Mouse (Mus musculus) layer of hippocampus, adult 9-10 months (tissue): ENCODE results near the gene Slc24a4.
A peak's percentile ranks its signal among the peaks of the same experiment; 100 is the strongest.
"Not testable (repeated sequence)": the region's sequence is repeated elsewhere in the genome, so short reads cannot be mapped to it uniquely, and the experiment has no call there.

Source experiments
- DNase-seq: peaks from one replicate; pipeline ENCODE4 v3.0.0; 2022; ENCODE audit warnings: low spot score

Slc24a4 gene

GRCm38 (mm10) chr12:102251070-102251469 lies 122.5 kb downstream of the Slc24a4 start:
- DNase-seq, result peak; percentile 40

DNA sequence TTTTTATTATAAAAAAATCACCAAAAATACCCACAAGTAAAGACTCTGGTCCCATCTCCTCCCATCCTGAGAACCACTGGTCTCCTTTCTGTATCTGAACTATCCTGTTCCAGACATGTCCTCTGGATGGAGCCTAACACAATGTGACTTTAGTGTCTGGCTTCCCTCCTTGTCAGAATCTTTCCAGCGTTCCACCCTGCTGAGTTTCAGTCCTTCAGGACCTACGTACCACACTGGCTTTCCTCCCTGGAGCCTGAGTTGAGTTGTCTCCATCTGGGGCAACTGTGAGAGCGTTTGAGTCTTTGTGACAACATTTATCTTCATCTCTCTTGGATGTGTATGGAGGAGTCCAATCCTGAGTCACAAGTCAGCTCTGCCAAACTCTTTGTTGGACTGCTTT lies 123.5 kb downstream of the Slc24a4 start:
- DNase-seq, result no peak

- no peak for DNase-seq
Measured at GRCm38 (mm10) chr12:102252525-102252924, 124.0 kb downstream of the Slc24a4 start.

DNA sequence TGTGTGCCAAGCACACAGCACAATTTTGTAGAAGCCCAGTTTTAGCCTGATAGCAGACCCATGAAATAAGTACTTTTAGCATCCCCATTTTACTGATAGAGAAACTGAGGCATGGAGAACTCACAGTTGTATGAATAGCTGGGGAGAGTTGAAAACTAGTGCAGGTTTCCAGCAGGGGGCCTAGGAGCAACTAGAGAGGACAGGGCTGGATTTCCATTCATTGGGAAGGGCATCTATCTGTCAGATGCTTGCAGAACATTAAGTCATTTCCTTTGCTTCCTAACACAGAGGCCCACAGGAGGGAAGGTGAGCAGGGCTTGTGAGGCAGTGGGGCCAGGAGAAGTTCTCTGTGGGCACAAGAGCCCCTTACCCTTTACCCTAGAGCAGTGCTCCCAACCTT lies 126.5 kb downstream of the Slc24a4 start:
- no peak for DNase-seq

DNA sequence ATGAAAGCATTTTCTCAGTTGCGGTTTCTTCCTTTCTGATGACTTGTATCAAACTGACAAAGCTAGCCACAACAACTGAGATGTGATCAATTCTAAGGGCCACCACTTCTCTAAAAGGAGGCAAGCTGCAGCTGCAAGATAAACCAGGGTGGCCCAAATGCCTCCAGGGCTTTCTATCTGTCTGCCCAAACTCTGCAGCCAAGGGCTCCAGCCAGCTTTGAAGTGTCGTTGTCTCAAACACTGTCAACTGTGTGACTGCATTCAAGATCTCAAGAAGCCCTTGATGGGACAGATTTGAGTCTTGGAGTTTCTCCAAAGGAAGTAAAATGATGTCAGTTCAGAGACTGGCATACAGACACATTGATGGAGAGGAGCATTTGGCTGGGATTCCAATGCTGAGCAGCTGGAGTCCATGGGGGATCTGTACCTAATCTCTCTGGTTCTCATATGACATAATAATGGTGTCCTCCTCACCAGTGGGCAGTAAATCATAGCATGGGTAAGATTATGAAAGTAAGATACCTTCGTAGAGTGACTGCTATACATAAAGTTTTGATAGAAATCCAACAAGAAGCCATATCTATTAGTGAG lies 130.1 kb downstream of the Slc24a4 start:
- DNase-seq, result no peak

DNA sequence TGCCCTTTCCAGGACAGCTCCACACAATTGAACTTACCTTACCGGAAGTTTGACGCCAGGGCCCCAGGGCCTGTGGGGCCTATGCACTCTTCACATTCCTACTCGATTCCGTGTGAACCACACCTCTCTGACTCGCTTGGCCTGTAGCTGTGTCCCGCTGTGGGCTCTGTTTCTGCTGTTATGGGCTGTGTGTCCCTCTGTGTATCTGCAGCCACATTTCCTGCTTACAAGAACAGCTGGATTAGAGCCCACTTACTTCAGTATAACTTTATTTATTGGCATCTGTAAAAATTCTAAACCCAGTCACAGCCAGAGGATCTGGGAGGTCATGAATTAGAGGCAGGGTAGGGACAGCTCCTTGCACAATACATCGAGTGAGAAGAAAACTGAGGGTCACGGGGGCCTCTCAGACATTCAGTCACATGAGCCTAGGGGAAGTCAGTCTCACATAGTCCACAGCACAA lies 133.4 kb downstream of the Slc24a4 start:
- no peak for DNase-seq

- no peak for DNase-seq
Measured at GRCm38 (mm10) chr12:102262809-102263208, 134.3 kb downstream of the Slc24a4 start.

DNA sequence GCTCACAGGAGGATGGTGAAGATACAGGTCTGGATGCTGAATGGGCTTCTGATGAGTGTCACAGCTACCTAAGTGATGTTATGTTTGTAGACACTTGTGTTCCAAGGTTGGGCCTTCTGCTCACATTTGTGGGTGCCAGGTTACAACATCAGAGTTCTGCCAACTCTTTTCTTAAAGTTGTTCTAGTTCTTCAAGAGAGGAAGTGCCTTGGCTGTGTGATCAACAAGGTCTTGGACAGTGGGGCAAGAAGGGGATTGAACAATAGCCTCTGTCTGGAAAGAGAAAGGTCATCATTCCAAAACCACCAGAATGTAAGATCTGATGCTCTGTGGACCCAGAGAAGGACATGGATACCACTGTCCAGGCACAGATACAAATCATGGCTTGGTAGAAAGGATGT lies 134.7 kb downstream of the Slc24a4 start:
- no peak for DNase-seq

- no peak for DNase-seq
Measured at GRCm38 (mm10) chr12:102266433-102266832, 137.9 kb downstream of the Slc24a4 start.

DNA sequence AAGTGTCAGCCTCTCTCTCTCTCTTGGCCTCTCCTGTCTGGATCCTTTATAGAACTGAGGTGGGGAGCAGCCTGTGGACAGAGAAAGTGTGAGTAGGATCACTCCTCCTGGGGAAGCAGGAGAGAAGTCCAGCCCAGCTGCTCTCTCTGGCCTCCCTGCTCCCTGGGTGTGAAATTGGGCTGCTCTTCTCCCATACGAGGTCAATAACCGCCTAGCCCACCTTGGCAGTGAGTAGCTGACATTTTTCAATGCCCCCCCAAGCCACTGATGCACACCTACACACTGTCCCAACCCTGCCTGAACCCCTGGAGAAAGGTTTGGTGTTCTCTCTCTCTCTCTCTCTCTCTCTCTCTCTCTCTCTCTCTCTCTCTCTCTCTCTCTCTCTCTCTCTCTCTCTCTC lies 140.6 kb downstream of the Slc24a4 start:
- no peak for DNase-seq

GRCm38 (mm10) chr12:102270776-102271405 lies 142.4 kb downstream of the Slc24a4 start:
- no peak for DNase-seq

GRCm38 (mm10) chr12:102271447-102271846 lies 142.9 kb downstream of the Slc24a4 start:
- DNase-seq, result no peak

DNA sequence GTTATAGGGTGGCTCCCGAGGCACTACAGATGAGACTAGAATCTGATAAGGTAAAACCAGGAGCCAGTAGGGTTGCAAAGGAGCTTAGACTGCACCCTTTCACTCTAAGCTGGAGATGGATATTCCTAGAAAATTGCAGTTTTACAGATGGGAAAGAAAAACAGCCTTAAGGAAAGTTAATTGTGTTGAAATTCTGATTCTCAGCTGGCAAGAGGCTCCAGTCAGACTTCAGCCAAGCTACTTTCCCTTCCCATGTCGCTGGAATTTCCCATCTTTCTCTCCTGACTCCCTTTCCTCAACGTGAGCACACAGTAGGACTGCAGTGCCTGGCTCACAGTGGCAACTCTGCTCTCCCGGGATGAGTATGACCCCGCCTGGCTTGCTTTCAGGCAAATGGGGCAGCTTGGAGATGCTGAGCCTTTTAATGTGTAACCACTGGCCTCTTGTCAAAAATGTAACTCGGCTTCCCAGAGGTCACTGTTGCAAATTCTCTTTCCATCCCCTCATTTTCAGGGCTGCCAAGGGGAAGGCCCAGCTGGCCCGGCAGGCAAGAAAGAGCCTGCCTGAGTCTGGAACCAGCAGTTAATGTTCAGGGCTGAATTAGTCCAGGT lies 147.4 kb downstream of the Slc24a4 start:
- DNase-seq, result no peak

- DNase-seq, result not testable (repeated sequence)
Measured at GRCm38 (mm10) chr12:102280290-102280689, 151.8 kb downstream of the Slc24a4 start.

- no peak for DNase-seq
Measured at GRCm38 (mm10) chr12:102280867-102281503, 152.5 kb downstream of the Slc24a4 start.

- DNase-seq, result no peak
Measured at GRCm38 (mm10) chr12:102282126-102282525, 153.6 kb downstream of the Slc24a4 start.

DNA sequence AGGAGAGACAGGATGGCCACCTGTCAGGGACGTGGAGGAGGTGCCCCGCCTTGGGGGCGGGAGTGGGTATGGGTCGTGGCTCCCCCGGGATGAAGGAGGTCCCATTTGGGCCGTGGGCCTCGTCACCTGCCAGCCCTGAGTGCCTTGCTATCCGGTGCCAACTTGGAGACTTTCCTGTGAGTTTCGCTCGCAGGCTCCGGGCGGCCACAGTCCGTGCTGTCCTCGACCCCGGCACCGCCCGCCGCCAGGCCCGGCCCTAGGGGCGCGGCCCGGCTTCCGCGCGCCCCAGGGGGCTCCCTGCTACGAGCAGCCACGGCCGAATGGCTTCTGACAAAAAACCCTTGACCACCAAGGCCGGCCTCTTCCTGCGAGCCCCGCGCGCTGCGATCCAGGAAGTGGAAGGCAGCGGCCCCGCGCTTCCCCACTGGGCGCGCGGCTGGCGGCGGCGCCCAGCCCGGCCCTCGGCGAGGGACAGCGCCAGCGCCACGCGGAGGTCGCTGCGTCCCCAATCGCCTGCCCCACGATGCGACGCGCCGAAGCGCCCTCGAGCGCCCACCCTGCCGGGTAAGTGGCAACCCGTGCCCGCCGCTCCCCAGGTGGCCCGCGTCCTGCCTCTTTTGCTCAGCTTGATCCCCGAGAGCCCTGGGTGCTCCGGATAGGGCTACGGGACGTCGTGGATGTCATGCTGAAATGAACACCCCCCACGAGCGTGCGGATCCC lies 154.4 kb downstream of the Slc24a4 start, which contains the start of gene Rin3:
TSS of gene Rin3 (plus strand) at position 286 of the 720 bp plus-strand sequence.
- no peak for DNase-seq

DNA sequence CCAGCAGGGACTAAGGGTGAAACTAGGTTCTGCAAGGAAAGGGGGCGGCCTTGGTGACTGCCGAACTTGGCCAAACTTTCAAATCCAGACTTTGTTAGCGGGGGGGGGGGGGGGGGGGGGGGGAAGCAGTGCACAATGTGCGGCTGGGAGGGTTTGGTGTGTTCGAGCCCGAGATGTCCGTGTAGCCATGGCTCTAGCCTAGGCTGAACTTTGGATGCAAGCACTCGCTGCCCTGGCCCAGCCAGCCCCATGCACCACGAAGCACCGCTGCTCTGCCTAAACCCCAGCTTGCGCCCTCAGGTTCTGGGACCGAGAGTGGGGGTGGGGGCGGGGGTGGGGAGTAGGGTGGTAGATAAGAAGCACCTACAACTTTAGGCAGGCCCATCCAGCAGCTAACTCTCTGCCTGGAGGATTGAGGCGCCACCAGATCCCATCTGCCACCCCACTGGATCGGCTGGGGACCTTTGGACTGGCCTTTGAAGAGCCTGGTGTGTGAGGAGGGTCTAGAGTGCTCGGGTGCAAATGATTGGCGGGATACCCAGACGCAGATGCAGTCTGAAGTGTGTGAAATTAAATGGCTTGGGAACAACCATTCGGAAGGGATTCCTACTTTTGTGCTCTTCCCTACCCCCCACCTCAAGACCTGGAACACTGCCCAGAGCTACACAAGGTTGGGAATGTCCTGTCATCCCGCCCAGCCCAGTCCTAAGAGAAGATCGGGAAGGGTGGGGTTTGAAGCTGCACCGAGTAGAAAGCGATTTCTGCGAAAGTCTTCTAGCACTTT lies 155.1 kb downstream of the Slc24a4 start:
- DNase-seq, result no peak

DNA sequence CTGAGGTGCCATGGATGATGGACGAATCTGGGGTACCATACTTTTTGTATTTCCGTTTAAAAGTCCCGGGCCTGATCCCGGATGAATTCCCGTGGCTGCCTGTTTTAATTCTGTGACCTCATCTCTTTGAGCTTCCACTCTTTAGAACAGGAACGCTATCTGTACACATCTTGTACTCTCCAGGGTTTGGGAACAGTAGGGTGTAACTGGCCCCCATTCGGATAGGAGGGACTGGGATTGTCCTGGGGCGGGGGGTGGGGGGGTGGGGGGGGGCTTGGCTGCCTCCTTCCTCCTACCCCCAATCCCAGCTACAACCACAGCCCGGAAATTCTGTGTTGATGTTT lies 155.7 kb downstream of the Slc24a4 start:
- DNase-seq, result no peak

- DNase-seq, result no peak
Measured at GRCm38 (mm10) chr12:102284618-102285159, 156.2 kb downstream of the Slc24a4 start.

GRCm38 (mm10) chr12:102285318-102285717 lies 156.8 kb downstream of the Slc24a4 start:
- no peak for DNase-seq
